Mouse (Mus musculus) T-cell, adult 2 months (primary cell): Measurements from ENCODE around the gene Alpi.

Source experiments
- DNase-seq: peaks from one replicate; pipeline ENCODE4 v3.0.0; 2022; ENCODE audit warnings: low spot score

Alpi gene

DNA sequence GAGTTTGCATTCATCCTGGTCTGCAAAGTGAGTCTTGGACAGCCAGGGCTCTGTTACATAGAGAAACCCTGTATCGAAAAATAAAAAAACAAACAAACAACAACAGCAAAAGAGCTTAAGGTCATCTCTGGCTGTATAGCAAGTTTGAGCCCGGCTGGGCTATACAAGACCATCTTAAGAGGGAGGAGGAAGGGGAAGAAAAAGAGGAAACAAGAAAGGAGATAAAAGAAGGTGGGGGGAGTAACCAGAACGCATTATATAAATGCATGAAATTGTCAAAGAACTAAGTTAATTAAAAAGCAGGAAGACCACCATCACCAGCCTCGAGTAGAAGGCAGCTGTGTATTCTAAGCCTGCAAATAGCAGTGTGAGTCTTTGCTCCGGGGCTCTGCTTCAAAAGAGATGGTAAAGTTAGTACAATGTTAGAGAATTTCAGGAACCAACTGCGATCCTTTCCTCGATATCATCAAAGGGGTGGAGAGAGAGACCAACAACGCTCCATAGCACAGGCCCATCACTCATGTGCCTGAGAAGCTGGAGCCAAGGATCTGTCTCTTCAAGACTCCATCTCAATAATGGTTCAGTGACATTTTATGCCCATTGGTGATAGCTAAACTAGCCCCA, 42.3 kb downstream of the Alpi start:
- DNase-seq, result no peak

- no peak for DNase-seq
Measured at GRCm38 (mm10) chr1:87057075-87057474, 44.3 kb downstream of the Alpi start.

GRCm38 (mm10) chr1:87051369-87051768, 50.0 kb downstream of the Alpi start:
- DNase-seq, result no peak

DNA sequence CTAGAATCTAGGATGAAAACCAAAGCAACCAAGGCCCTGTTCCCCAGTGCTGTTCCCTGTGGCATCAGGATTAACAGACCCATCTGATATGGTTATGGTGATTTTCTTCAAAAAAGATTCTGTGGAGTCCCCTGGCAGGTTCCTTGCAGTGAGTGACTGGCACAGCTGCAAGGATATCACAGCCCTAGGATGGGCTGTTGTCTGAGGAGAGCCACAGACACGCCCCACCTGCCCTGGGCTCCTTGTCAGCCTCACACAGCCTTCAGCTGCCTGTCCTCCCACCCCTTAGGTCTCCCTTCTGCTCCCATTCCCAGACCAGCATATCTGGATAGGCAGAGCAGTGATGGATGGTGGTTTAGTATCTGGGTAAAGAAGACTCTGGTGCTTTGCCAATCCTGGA, 50.7 kb downstream of the Alpi start:
- DNase-seq, result no peak

- no peak for DNase-seq
Measured at GRCm38 (mm10) chr1:87050072-87050471, 51.3 kb downstream of the Alpi start.
